Mouse (Mus musculus) adrenal gland, adult 18-20 months (tissue): ENCODE measurements around the gene Miga1. TPM values are rescaled to one million over a fixed set of nuclear protein-coding genes. Genes with fewer than 3 reads are reported as not detected.

Experiments used
- DNase-seq, 2 experiments: peaks; one replicate each; pipeline ENCODE4 v3.0.0; 2021 to 2022; ENCODE audit warnings: low spot score in 2 of 2
- total RNA-seq, 2 experiments: library from RNA; stranded (reverse); gene quantifications; 1 replicate in 1 of 2; 2 replicates in 1 of 2; pipeline ENCODE4 v1.2.3; 2021

Gene Miga1
- total RNA-seq, 2 experiments from 2014 or later = 8.7 to 9.3 TPM

GRCm38 (mm10) chr3:152257528-152257927, 82.7 kb downstream of the Miga1 start:
- no peak for DNase-seq

DNA sequence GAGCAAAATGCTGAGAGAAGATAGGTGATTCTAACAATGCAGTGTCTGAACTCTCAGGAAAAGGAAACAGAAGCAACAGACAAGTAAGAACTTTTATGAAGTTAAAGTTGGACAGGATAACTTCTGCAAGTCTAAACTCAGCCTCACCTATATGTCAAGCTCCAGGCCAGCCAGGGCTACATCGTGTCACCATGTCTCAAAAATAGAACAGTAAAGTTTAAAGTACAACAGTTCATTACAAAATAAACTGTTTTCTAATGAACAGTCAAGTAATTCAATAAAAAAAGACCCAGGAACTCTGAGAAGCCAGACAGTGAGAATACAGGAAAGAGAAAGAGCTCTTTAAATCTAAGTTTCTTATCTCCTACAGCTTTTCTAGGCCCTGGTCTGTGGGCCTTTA, 89.7 kb downstream of the Miga1 start:
- no peak for DNase-seq

GRCm38 (mm10) chr3:152247708-152248107, 92.5 kb downstream of the Miga1 start:
- DNase-seq = no peak

DNA sequence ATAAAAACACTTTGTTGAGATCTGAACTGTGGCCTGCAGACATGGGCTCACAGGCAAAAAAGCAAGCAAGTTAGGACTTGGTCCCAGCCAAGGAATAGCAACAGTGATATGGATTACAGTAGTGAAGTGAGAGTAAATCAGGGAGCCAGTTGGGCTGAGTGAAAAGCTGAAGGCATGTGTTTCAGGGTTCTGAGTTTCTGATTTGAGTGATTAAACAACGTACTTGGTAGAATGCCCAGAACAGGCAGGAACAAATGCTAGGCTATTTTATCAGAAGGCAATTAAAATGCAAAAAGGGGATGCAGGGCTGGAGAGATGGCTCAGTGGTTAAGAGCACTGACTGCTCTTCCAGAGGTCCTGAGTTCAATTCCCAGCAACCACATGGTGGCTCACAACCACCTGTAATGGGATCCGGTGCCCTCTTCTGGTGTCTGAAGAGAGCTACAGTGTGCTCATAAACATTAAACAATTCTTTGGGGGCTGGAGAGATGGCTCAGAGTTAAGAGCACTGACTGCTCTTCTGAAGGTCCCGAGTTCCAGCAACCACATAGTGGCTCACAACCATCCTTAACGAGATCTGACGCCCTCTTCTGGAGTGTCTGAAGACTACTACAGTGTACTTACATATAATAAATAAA, 94.8 kb downstream of the Miga1 start:
- DNase-seq = no peak

DNA sequence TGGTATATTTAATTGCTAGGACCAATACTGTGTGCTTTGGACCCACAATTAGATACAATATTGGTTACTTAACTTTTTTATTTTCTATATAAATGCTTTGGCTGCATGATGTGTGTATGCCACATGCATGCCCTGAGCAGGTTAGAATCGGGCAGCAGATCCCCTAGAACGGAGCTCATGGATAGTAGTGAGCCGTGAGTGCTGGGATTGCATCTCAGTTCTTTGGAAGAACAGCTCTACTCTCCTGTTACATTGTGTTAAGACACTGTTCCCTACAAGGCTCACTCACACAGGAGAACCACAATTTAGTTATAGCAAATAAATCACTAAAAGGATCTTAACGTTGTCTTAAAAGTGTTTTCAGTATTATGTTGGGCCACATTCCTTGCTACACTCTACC, 96.9 kb downstream of the Miga1 start:
- DNase-seq = no peak

- DNase-seq = no peak
Observed at GRCm38 (mm10) chr3:152241098-152241497, 99.1 kb downstream of the Miga1 start.

DNA sequence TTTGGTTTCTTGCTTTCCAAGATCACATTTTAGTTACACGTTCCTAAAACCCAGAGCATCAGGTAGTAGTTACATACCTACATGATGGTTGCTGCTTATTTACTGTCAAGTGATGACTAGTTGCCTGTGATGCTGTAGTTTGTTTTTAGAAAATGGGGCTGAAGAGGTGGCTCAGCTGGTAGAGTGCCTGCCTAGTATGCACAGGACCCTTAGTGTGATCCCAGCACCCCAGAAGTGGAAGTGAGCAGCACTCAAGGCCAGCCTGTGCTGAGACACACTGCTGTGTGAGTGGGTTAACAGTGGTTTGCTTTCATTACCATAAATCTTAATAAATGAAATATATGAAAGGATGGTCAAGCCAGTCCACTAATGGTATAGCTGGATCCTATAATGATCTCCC, 100.6 kb downstream of the Miga1 start:
- DNase-seq = no peak

DNA sequence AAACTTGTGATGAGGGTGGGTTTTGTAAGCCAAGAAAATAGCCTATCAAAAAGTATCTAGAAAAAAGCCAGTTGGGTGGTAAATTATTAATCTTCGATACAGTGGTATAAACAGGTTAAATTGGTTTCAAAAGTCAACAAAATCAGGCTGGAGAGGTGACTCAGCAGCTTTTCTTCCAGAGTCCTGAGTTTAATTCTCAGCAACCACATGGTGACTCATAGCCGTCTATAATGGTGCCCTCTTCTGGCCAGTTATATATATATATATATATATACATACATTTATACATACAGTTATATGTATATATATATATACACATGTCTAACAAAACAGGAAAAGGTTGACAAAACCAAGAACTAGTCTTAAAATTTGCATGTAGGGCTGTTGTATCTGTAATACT, 101.4 kb downstream of the Miga1 start:
- DNase-seq = no peak

GRCm38 (mm10) chr3:152235805-152236204, 104.4 kb downstream of the Miga1 start:
- DNase-seq = no peak

- DNase-seq = no peak
Observed at GRCm38 (mm10) chr3:152235238-152235637, 105.0 kb downstream of the Miga1 start.

DNA sequence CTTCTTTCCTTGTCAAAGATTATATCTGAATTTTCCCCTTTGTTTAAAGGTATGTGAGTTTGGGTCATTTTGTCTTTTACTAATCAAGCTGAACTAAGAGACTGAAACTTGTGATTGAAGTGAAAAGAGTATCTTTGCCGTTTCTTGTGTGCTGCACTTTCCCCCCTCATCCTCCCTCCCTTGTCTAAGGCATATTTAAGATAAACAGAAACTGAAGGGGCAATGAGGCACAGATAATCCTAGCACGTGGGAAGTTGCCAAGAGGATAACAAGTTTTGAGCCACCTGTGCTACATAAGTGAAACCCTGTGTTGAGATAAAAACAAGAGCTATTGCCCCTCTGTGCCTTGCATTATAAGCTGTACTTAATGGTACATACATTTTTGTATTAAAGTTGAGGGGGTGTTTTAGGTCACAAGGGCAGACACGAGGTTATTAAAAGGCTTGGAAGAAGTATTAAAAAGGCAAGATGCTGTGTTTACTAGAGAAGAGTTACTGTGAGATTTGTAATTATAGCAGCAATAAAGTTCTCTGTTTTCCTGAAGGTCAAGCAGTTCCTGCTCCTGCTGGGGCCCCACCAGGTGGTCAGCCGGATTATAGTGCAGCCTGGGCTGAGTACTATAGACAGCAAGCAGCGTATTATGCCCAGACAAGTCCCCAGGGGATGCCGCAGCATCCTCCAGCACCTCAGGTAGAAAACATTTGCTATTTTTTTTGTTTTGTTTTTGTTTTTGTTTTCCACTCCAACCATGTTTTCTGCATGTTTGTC, 108.7 kb downstream of the Miga1 start:
- DNase-seq = no peak

DNA sequence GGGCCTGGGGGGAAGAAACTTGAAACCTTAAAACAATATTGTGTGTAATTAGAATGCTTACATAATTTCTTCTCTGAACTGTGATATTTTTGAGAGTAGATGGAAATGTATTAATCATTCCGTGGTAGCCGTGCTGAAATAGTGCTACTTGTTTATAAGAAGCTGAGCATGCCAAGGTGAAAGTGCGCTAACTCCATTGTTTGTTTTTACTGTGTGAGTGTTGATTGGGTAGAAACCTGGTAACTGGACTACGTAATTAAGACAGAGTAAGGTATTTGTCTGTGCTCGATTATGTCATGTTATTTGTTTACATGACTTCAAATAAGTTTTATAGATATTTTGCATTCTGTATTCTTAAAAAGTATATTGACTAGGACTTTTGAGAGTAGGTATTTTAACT, 110.9 kb downstream of the Miga1 start:
- no peak for DNase-seq

DNA sequence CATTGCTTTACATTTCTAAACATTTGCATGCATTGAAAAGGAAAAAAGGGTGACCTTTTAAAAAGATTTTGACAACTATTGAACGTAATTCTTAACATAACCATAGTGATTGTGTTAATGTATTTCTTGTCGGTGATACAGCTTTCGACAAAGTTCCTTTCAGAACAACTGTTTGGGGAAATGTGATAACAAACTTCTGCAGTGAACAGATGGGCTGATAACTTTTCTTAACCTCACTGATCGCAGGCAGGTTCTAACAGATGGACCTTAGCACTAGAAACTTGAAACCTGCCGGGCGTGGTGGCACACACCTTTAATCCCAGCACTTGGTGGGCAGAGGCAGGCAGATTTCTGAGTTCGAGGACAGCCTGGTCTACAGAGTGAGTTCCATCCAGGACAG, 111.4 kb downstream of the Miga1 start:
- no peak for DNase-seq

DNA sequence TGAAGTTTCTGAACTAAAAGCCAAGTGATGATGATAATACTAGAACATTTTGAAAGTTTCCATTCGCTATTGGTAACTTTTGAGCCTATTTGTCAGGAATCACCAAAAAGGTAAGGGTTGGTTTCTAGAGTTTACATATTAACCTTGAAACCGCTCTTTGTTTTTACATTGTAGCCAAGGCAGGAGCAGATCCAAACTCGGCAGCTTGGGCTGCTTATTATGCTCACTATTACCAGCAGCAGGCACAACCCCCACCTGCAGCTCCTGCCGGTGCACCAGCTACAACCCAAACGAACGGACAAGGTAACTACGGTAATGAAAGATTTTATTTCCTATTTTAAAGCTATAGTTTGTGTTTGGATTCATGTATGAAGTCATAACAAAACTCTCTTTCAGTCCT, 114.3 kb downstream of the Miga1 start:
- DNase-seq = no peak

GRCm38 (mm10) chr3:152224918-152225317, 115.3 kb downstream of the Miga1 start:
- DNase-seq = no peak

Other genes with a start within 250 kb of the Miga1 start
- under 1 TPM in 1 of 2 experiments, not detected in 1; 0.30 TPM for gene Gipc2, start 174.2 kb downstream of the Miga1 start, total RNA-seq
- gene Dnajb4, start 130.1 kb downstream of the Miga1 start, total RNA-seq = 10 to 100 TPM; 75.4 to 76.8 TPM
- 100 to 1,000 TPM; 107 to 113 TPM for gene Fubp1, start 130.0 kb downstream of the Miga1 start, total RNA-seq
- gene Nexn, start 74.1 kb downstream of the Miga1 start, total RNA-seq = 1 to 10 TPM; 4.3 to 5.8 TPM
- 10 to 100 TPM; 70.9 to 97.3 TPM for gene Usp33, start 6.1 kb upstream of the Miga1 start, total RNA-seq
- 10 to 100 TPM; 32.1 to 35.8 TPM for gene Zzz3, start 55.1 kb upstream of the Miga1 start, total RNA-seq